Mouse (Mus musculus): ENCODE measurements around the gene Mipep. TPM values are rescaled to one million over a fixed set of nuclear protein-coding genes. Genes with fewer than 3 reads are reported as not detected.
A peak's percentile ranks its signal among the peaks of the same experiment; 100 is the strongest.

Mipep gene
- polyA plus RNA-seq, 1 experiment, result 8.9 TPM

GRCm38 (mm10) chr14:60848194-60848593 lies 63.8 kb downstream of the Mipep start:
- WGBS, result 40% methylated on average over 5 of the region's 5 CpGs
- DNase-seq (ENCODE audit: low read depth, low spot score), result peak; percentile 48

GRCm38 (mm10) chr14:60850101-60850500 lies 65.7 kb downstream of the Mipep start:
- no peak for DNase-seq (ENCODE audit: low read depth, low spot score)
- 93% methylated on average over 14 of the region's 14 CpGs for WGBS

DNA sequence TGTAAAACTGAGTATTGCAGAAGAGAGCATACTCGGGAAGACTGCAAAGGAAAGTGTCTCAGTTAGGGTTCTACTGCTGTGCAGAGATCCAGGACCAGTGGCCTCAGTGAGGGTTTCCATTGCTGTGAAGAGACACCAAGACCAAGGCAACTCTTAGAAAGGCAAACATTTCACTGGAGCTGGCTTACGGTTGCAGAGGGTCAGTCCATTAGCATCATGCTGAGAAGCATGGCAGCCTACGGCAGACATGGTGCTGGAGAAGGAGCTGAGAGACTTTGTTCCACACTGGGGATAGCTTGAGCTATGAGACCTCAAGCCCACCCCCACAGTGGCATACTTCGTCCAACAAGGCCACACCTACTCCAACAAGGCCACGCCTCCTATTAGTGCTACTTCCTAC lies 67.3 kb downstream of the Mipep start:
- 96% methylated on average over 5 of the region's 5 CpGs for WGBS
- DNase-seq (ENCODE audit: low read depth, low spot score), result no peak

DNA sequence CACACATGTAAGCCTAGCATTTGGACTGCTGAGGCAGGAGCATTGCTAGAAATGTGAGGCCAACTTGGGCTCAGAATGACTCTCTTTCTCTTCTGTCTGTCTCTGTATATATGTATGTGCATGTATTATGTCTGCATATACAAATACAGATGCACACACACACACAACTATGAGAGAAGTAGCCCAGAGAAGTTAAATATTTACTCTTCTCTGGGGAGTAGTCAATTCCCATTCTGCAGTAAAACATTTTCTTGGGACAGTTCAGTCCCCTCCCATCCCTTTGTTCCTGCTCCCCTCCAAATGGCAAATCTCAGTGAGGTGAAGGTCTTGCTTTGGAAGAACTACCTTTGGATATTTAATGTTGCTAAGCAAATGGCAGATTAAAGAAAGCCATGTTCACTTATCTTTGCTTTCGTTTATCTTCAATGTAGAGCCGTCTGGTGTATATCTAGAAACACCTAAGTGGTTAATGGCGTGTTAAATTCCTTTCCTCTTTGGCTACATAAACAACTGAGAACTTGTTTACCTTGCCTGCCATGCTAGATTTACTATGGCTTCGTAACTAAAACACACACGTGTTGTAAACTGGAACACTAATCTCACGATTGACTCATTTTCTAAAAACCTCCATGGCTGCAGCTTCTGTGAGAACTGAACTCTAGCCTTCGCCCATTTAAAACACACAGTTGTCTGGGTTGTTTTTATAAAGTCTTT lies 72.0 kb downstream of the Mipep start:
- WGBS, result 17% methylated on average over 7 of the region's 7 CpGs
- no peak for DNase-seq (ENCODE audit: low read depth, low spot score)

DNA sequence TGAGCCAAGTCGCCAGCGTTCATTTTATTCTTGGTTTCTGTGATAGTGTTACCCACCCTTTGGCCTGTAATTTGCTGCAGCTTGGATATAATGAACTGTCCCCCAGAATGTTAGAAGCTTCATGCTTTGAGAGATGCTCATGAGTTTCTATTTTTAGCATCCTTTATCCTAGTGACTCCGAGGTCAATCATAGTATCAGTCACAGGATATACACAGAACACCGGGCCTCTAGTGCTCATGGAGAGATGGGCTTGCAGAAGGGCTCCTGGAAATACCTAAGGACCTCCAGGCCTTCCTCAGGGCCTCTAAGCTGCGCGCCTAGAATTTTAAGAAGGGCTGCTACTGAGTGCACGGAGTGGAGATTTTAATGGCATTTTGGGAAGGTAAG lies 72.5 kb downstream of the Mipep start:
- WGBS, result 58% methylated on average over 7 of the region's 7 CpGs
- DNase-seq (ENCODE audit: low read depth, low spot score), result no peak

DNA sequence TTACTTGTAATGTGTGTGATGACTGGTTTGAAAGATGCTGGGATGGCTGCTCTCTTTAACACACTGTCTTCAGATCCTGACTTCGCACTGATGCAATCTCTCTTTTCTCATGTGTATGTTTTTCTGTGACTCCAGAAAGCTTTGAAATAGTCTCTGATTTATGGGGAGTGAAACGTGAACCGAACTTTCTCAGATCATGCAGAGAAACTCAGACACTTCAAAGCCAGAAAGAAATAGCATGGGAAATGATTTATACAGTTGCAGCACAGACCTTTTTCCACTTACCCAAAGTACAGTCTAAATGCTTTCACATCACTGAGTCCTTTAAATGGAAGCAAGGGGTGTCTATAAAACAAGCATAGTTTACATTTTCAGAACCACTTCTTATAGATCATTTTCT lies 79.0 kb downstream of the Mipep start:
- 75% methylated on average over 3 of the region's 3 CpGs for WGBS
- no peak for DNase-seq (ENCODE audit: low read depth, low spot score)

DNA sequence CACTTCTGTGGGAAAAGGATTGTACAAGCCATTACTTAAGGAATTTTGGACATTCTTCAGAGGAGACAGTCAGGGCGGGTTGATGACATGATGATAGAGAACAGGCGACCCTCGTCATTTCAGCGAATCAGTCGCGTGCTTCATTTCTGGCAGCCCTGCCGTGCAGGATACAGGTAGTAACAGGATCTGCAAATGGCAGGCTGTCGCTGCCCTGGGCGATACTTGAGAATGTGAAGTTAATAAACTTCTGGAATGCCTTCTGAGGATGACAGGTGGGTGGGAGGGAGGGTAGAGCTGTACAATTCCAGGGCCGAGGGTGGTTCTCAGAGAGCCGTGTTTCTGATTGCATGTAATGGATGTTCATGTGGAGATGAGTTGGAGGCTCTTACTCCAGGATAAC lies 82.0 kb downstream of the Mipep start:
- no peak for DNase-seq (ENCODE audit: low read depth, low spot score)
- WGBS, result 83% methylated on average over 11 of the region's 11 CpGs

DNA sequence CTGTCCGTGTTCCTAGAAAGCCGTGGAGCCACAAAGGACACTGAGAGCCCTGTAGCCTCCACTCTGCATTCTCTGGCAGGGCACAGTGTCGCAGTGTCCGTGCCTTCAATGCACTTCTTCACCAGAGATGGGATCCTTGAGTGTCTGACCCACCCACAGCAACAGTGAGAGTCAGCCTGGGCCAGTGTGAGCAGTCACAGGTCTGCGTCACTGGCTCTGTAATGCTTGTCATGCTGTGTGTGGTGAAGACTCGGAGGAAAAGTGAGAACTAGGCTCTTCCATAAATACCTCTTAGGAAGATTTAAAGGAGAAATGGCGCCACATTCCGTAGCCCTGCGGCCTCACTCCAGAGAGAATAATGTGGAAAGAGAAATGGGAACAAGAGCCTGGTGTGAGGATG lies 84.0 kb downstream of the Mipep start:
- 90% methylated on average over 9 of the region's 9 CpGs for WGBS
- DNase-seq (ENCODE audit: low read depth, low spot score), result no peak

DNA sequence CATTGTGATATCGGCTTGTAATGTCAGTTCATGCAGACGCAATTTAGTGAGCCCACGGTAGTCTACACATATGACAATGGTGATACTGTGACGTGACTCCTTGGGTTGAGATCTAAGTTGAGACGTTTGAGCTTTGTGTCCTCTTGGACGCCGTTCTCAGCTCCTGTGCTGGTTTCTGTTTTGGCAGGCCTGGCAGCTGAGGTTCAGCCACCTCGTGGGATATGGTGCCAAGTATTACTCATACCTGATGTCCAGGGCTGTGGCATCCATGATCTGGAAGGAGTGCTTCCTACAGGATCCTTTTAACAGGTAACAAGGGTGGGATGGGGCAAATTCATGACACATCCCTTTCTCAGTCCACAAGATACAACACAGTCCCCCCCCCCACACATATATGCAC lies 87.5 kb downstream of the Mipep start:
- WGBS, result 86% methylated on average over 8 of the region's 8 CpGs
- DNase-seq (ENCODE audit: low read depth, low spot score), result no peak

DNA sequence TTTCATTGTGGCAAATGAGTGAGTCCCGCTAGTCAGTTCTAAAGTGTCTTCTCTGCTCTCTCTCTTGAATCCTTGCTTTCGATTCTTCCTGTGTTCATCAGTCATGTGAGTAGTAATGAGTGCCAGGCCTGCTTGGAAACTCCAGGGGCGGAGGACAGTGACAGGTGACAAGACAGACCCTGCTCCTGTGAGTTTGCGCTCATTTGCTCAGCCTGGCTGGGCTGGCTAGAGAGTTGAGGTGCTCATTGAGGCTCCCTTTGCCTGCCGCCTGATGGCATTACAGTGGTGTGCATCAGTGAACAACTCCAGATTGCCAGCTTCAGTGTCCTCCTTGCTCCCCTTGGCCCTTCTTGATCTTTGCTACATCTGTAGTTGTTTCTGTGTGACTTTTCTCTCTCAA lies 97.7 kb downstream of the Mipep start:
- no peak for DNase-seq (ENCODE audit: low read depth, low spot score)
- 93% methylated on average over 5 of the region's 5 CpGs for WGBS

DNA sequence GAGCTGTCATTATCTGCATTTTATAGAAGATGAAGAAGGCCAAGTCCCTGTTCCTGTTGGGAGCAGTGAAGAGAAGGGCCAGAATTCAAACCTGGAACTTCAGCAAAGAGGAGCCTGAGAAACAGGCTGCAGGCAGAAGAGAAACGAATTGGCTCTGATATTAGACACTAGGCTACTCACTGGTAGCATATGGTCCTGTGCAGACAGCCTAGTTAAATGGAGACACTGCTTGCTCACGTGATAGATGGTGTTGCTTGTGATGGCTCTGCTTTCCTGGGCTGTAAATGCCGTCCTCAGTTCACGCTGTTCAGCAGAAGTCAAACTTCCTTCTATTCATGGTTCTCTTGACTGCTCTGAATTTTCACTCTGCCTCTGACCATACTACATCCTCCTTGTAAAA lies 98.3 kb downstream of the Mipep start:
- WGBS, result 88% methylated on average over 4 of the region's 4 CpGs
- no peak for DNase-seq (ENCODE audit: low read depth, low spot score)

GRCm38 (mm10) chr14:60885361-60885950 lies 101.1 kb downstream of the Mipep start:
- 79% methylated on average over 6 of the region's 6 CpGs for WGBS
- no peak for DNase-seq (ENCODE audit: low read depth, low spot score)

GRCm38 (mm10) chr14:60893882-60894281 lies 109.5 kb downstream of the Mipep start:
- 95% methylated on average over 10 of the region's 10 CpGs for WGBS
- DNase-seq (ENCODE audit: low read depth, low spot score), result no peak

DNA sequence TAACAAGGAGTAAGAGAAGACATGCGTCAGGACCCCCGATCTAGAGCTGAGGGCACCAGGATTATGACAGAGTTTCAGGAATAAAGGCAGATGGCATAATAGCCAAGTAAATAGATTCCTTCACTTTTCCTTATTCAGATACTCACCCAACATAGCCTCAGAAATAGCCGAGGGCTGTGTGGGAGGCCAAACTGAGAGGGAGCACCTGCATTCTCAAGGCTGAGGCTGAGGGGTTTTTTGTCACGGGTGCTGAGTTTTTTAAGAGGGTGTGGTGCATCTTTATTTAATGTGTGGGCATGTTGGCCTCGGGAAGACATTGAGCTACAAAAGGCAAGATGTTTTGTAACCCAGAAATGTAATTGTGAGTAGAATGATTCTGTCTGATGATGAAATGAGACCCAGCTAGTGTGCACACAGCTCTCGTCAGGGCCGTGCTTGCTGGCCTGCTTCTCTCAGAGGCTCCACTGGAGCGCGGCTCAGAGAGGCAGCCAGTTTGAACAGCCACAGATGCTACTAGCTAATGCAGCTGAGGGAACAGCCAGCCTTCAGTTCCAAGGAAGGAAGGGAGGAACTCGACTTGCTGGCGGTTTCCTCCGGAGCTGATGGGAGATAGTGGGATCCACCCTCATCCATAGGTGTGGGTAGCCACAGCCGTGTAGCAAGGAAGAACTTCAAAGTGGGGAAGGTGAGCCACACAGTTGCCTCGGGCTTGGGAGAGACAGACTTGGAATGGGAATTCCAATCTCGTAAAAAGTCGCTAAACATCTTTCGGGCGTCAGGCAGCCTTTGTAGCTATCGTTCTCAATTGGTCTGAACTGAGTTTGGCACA lies 111.0 kb downstream of the Mipep start:
- 74% methylated on average over 19 of the region's 19 CpGs for WGBS

DNA sequence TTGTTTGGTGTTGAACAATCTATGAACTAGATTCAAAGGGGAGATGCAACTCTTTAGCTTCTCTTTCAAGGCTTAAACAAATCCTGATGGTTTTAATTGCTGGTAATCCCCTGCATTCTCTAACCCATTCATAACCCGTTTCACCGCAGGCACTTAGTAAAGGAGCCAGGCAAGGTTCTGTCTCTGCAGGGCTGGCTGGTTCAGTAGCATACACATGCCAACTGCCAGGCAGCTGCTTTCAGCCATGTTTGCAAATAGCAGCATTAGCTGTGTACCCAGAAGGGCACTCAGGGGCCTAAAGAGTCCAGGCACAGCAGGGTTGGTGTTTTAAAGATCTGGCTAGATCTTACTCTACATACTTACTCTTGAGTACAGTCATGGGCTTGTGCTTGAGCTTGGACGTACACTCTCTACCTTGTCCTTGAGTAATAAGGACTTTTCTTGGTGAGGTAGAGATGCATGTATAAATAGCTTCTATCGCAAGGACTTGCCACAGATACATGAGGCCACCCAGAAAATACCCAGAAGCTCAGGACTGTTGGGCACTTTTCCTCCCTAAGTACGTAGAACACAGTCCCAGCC lies 113.8 kb downstream of the Mipep start:
- no peak for DNase-seq (ENCODE audit: low read depth, low spot score)
- 83% methylated on average over 5 of the region's 5 CpGs for WGBS

More for the DNA sequence above, 111.0 kb downstream of the Mipep start:
- DNase-seq (ENCODE audit: low read depth, low spot score), result no peak

GRCm38 (mm10) chr14:60904501-60904900 lies 120.1 kb downstream of the Mipep start:
- no peak for DNase-seq (ENCODE audit: low read depth, low spot score)
- 27% methylated on average over 4 of the region's 4 CpGs for WGBS

- no peak for DNase-seq (ENCODE audit: low read depth, low spot score)
- WGBS, result 70% methylated on average over 10 of the region's 10 CpGs
Measured at GRCm38 (mm10) chr14:60906421-60907374, 122.3 kb downstream of the Mipep start.

GRCm38 (mm10) chr14:60909351-60909750 lies 125.0 kb downstream of the Mipep start:
- DNase-seq (ENCODE audit: low read depth, low spot score), result no peak
- WGBS, result 70% methylated on average over 4 of the region's 4 CpGs
